Mouse (Mus musculus): ENCODE measurements around the gene Dusp7. TPM values are rescaled to one million over a fixed set of nuclear protein-coding genes. Genes with fewer than 3 reads are reported as not detected.

Gene Dusp7
- polyA plus RNA-seq, 1 experiment from 2014 or later: 16.3 TPM

- WGBS: 80% methylated on average over 5 of the region's 5 CpGs
- Histone ChIP-seq H3K36me3 (replicated peaks) (no peaks in the 10 kb centered on the region), H3K27me3 (no peaks in the 10 kb centered on the region), H3K4me1 (peaks cover 11% of the 10 kb centered on the region), H3K27ac (no peak overlapping the region), H3K4me3 (replicated peaks) (no peak overlapping the region), H3K4me2 (no peak overlapping the region), H3K9me3 (no peaks in the 10 kb centered on the region), H3K9ac (no peak overlapping the region)
- no peak for ATAC-seq (ENCODE audit: low FRiP score)
Measured at GRCm38 (mm10) chr9:106413606-106414005, 45.2 kb downstream of the Dusp7 start.

- no peak overlapping the region for H3K9ac ChIP-seq
- 88% methylated on average over 6 of the region's 6 CpGs for WGBS
- no peaks in the 10 kb centered on the region for H3K36me3 ChIP-seq (replicated peaks)
- ATAC-seq (ENCODE audit: low FRiP score): no peak
- H3K4me3 ChIP-seq (replicated peaks): no peak overlapping the region
- no peak overlapping the region for H3K27ac ChIP-seq
- peaks cover 34% of the 10 kb centered on the region for H3K4me1 ChIP-seq
- no peaks in the 10 kb centered on the region for H3K9me3 ChIP-seq
- peaks cover 10% of the 10 kb centered on the region; the same call in 1 of the 2 replicates for H3K27me3 ChIP-seq
- H3K4me2 ChIP-seq: no peak overlapping the region
Measured at GRCm38 (mm10) chr9:106416826-106417225, 48.4 kb downstream of the Dusp7 start.

- Histone ChIP-seq H3K27ac (peak overlapping the region; percentile 50; the same call in 1 of the 2 replicates), H3K4me1 (peaks cover 34% of the 10 kb centered on the region), H3K36me3 (replicated peaks) (no peaks in the 10 kb centered on the region), H3K4me3 (replicated peaks) (peak overlapping the region; percentile 30), H3K9ac (peak overlapping the region; percentile 48), H3K27me3 (peaks cover 10% of the 10 kb centered on the region; the same call in 1 of the 2 replicates), H3K4me2 (peak overlapping the region; percentile 59), H3K9me3 (no peaks in the 10 kb centered on the region)
- WGBS: 14% methylated on average over 29 of the region's 29 CpGs
- ATAC-seq (ENCODE audit: low FRiP score): peak; percentile 55; the same call in 1 of the 2 replicates
Measured at GRCm38 (mm10) chr9:106417841-106418625, 49.6 kb downstream of the Dusp7 start.

GRCm38 (mm10) chr9:106420608-106421007, 52.2 kb downstream of the Dusp7 start:
- no peaks in the 10 kb centered on the region for H3K9me3 ChIP-seq
- 3% methylated on average over 2 of the region's 2 CpGs for WGBS
- H3K4me2 ChIP-seq: peak overlapping the region; percentile 38
- peaks cover 34% of the 10 kb centered on the region for H3K4me1 ChIP-seq
- peaks cover 10% of the 10 kb centered on the region; the same call in 1 of the 2 replicates for H3K27me3 ChIP-seq
- H3K4me3 ChIP-seq (replicated peaks): no peak overlapping the region
- no peaks in the 10 kb centered on the region for H3K36me3 ChIP-seq (replicated peaks)
- peak; percentile 42 for ATAC-seq (ENCODE audit: low FRiP score)
- peak overlapping the region; percentile 2 for H3K9ac ChIP-seq
- peak overlapping the region; percentile 70 for H3K27ac ChIP-seq

- peak overlapping the region; percentile 2; the same call in 1 of the 2 replicates for H3K9ac ChIP-seq
Measured at GRCm38 (mm10) chr9:106421033-106421864, 52.8 kb downstream of the Dusp7 start.

GRCm38 (mm10) chr9:106421865-106422160, 53.4 kb downstream of the Dusp7 start:
- Histone ChIP-seq H3K27ac (peak overlapping the region; percentile 70; the same call in 1 of the 2 replicates), H3K4me2 (peak overlapping the region; percentile 38), H3K27me3 (peaks cover 10% of the 10 kb centered on the region; the same call in 1 of the 2 replicates), H3K36me3 (replicated peaks) (no peaks in the 10 kb centered on the region), H3K4me1 (peaks cover 34% of the 10 kb centered on the region), H3K9ac (no peak overlapping the region), H3K9me3 (no peaks in the 10 kb centered on the region), H3K4me3 (replicated peaks) (no peak overlapping the region)
- 0% methylated on average over 3 of the region's 3 CpGs for WGBS
- ATAC-seq (ENCODE audit: low FRiP score): peak; percentile 66

More at GRCm38 (mm10) chr9:106421033-106421864, 52.8 kb downstream of the Dusp7 start:
- Histone ChIP-seq H3K4me1 (peaks cover 34% of the 10 kb centered on the region), H3K36me3 (replicated peaks) (no peaks in the 10 kb centered on the region), H3K4me2 (peak overlapping the region; percentile 38), H3K4me3 (replicated peaks) (no peak overlapping the region), H3K27ac (peak overlapping the region; percentile 70), H3K27me3 (peaks cover 10% of the 10 kb centered on the region; the same call in 1 of the 2 replicates), H3K9me3 (no peaks in the 10 kb centered on the region)
- 0 out of 2 replicates have a peak, but pooled peaks have one; percentile 16 for ATAC-seq (ENCODE audit: low FRiP score)
- 7% methylated on average over 16 of the region's 18 CpGs for WGBS

Other genes starting within 250 kb of the Dusp7 start
- 9.1 and 10.2 TPM in 2 replicates for gene Glyctk, start 210.5 kb upstream of the Dusp7 start, polyA plus RNA-seq (2016; fragmentation: Nextera tagmentation; extraction: Ambion mirVana)
- 38.1 and 41.2 TPM in 2 replicates for gene Wdr82, start 197.7 kb upstream of the Dusp7 start, polyA plus RNA-seq (2016; fragmentation: Nextera tagmentation; extraction: Ambion mirVana)
- 29.6 and 33.3 TPM in 2 replicates for gene Ppm1m, start 168.9 kb upstream of the Dusp7 start, polyA plus RNA-seq (2016; fragmentation: Nextera tagmentation; extraction: Ambion mirVana)
- 53.9 and 59.3 TPM in 2 replicates for gene Twf2, start 165.5 kb upstream of the Dusp7 start, polyA plus RNA-seq (2016; fragmentation: Nextera tagmentation; extraction: Ambion mirVana)
- not detected in 2 replicates for gene Tlr9, start 146.0 kb upstream of the Dusp7 start, polyA plus RNA-seq (2016; fragmentation: Nextera tagmentation; extraction: Ambion mirVana)
- 78.0 and 79.0 TPM in 2 replicates for gene Alas1, start 120.0 kb upstream of the Dusp7 start, polyA plus RNA-seq (2016; fragmentation: Nextera tagmentation; extraction: Ambion mirVana)
- gene Poc1a, start 87.6 kb upstream of the Dusp7 start, polyA plus RNA-seq (2016; fragmentation: Nextera tagmentation; extraction: Ambion mirVana): 23.4 and 23.8 TPM in 2 replicates
- gene Rpl29, start 60.8 kb downstream of the Dusp7 start, polyA plus RNA-seq (2016; fragmentation: Nextera tagmentation; extraction: Ambion mirVana): 757 and 770 TPM in 2 replicates
- gene Acy1, start 69.7 kb downstream of the Dusp7 start, polyA plus RNA-seq (2016; fragmentation: Nextera tagmentation; extraction: Ambion mirVana): 38.0 and 42.6 TPM in 2 replicates
- gene Abhd14b, start 78.8 kb downstream of the Dusp7 start, polyA plus RNA-seq (2016; fragmentation: Nextera tagmentation; extraction: Ambion mirVana): 4.4 TPM in 2 replicates
- gene Abhd14a, start 79.0 kb downstream of the Dusp7 start, polyA plus RNA-seq (2016; fragmentation: Nextera tagmentation; extraction: Ambion mirVana): 37.7 and 39.0 TPM in 2 replicates
- 299 and 311 TPM in 2 replicates for gene Pcbp4, start 84.7 kb downstream of the Dusp7 start, polyA plus RNA-seq (2016; fragmentation: Nextera tagmentation; extraction: Ambion mirVana)
- gene Gpr62, start 97.3 kb downstream of the Dusp7 start, polyA plus RNA-seq (2016; fragmentation: Nextera tagmentation; extraction: Ambion mirVana): 0.26 and 0.55 TPM in 2 replicates
- gene Rrp9, start 107.3 kb downstream of the Dusp7 start, polyA plus RNA-seq (2016; fragmentation: Nextera tagmentation; extraction: Ambion mirVana): 52.3 and 56.0 TPM in 2 replicates
- 0.83 and 1.3 TPM in 2 replicates for gene Parp3, start 108.3 kb downstream of the Dusp7 start, polyA plus RNA-seq (2016; fragmentation: Nextera tagmentation; extraction: Ambion mirVana)
- not detected in 2 replicates for gene Iqcf1, start 131.3 kb downstream of the Dusp7 start, polyA plus RNA-seq (2016; fragmentation: Nextera tagmentation; extraction: Ambion mirVana)
- gene Iqcf5, start 145.9 kb downstream of the Dusp7 start, polyA plus RNA-seq (2016; fragmentation: Nextera tagmentation; extraction: Ambion mirVana): not detected in 2 replicates
- not detected in 2 replicates for gene Iqcf3, start 193.0 kb downstream of the Dusp7 start, polyA plus RNA-seq (2016; fragmentation: Nextera tagmentation; extraction: Ambion mirVana)
- not detected in 2 replicates for gene Iqcf4, start 202.4 kb downstream of the Dusp7 start, polyA plus RNA-seq (2016; fragmentation: Nextera tagmentation; extraction: Ambion mirVana)

Measured in forebrain, embryonic 12.5 days (tissue).